Mouse (Mus musculus) neural tube, embryonic 12.5 days (tissue): ENCODE measurements around the gene Crtc1. TPM values are rescaled to one million over a fixed set of nuclear protein-coding genes. Genes with fewer than 3 reads are reported as not detected.

Experiments used
- polyA plus RNA-seq: library from polyadenylated mRNA; unstranded; fragments of >200 nt; fragmentation: Nextera tagmentation; extraction: Ambion mirVana; gene quantifications from 2 replicates; pipeline ENCODE4 v1.2.1, GENCODE M21; 2016

Crtc1 gene
- polyA plus RNA-seq, 1 experiment from 2014 or later: 24.6 TPM

Other genes with a start within 250 kb of the Crtc1 start
- 4.1 and 4.9 TPM in 2 replicates for gene Slc25a42, start 227.3 kb downstream of the Crtc1 start, polyA plus RNA-seq
- 68.0 and 68.2 TPM in 2 replicates for gene Sugp2, start 205.4 kb downstream of the Crtc1 start, polyA plus RNA-seq
- gene Armc6, start 205.1 kb downstream of the Crtc1 start, polyA plus RNA-seq: 56.1 and 59.9 TPM in 2 replicates
- gene Homer3, start 156.8 kb downstream of the Crtc1 start, polyA plus RNA-seq: 94.3 and 99.6 TPM in 2 replicates
- gene Ddx49, start 137.1 kb downstream of the Crtc1 start, polyA plus RNA-seq: 50.4 and 50.8 TPM in 2 replicates
- 266 and 267 TPM in 2 replicates for gene Cope, start 137.1 kb downstream of the Crtc1 start, polyA plus RNA-seq
- gene Cers1, start 123.8 kb downstream of the Crtc1 start, polyA plus RNA-seq: 13.7 and 16.4 TPM in 2 replicates
- gene Gdf1, start 109.8 kb downstream of the Crtc1 start, polyA plus RNA-seq: 2.3 and 3.9 TPM in 2 replicates
- 29.4 and 31.3 TPM in 2 replicates for gene Upf1, start 86.3 kb downstream of the Crtc1 start, polyA plus RNA-seq
- 0.42 and 0.68 TPM in 2 replicates for gene Comp, start 66.0 kb downstream of the Crtc1 start, polyA plus RNA-seq
- gene Klhl26, start 37.4 kb upstream of the Crtc1 start, polyA plus RNA-seq: 20.4 and 22.5 TPM in 2 replicates
- gene Tmem59l, start 47.8 kb upstream of the Crtc1 start, polyA plus RNA-seq: 37.9 and 38.3 TPM in 2 replicates
- gene Crlf1, start 53.6 kb upstream of the Crtc1 start, polyA plus RNA-seq: 1.9 and 4.5 TPM in 2 replicates
- gene Rex1bd, start 67.2 kb upstream of the Crtc1 start, polyA plus RNA-seq: 123 and 135 TPM in 2 replicates
- 766 and 781 TPM in 2 replicates for gene Uba52, start 71.2 kb upstream of the Crtc1 start, polyA plus RNA-seq
- gene Fkbp8, start 88.1 kb upstream of the Crtc1 start, polyA plus RNA-seq: 349 and 353 TPM in 2 replicates
- 45.5 and 50.3 TPM in 2 replicates for gene Kxd1, start 88.4 kb upstream of the Crtc1 start, polyA plus RNA-seq
- 17.8 and 19.5 TPM in 2 replicates for gene Ell, start 99.9 kb upstream of the Crtc1 start, polyA plus RNA-seq
- gene Isyna1, start 154.8 kb upstream of the Crtc1 start, polyA plus RNA-seq: 116 TPM in 2 replicates
- gene Ssbp4, start 169.3 kb upstream of the Crtc1 start, polyA plus RNA-seq: 139 and 144 TPM in 2 replicates
- gene Lrrc25, start 176.6 kb upstream of the Crtc1 start, polyA plus RNA-seq: 0.68 and 1.3 TPM in 2 replicates
- 0.14 TPM in 1 of 2 replicates, not detected in the other for gene Gdf15, start 192.9 kb upstream of the Crtc1 start, polyA plus RNA-seq
- gene Pgpep1, start 220.8 kb upstream of the Crtc1 start, polyA plus RNA-seq: 181 and 188 TPM in 2 replicates
- gene Lsm4, start 233.7 kb upstream of the Crtc1 start, polyA plus RNA-seq: 264 and 277 TPM in 2 replicates